Mouse (Mus musculus) E14TG2a.4 (cell line): ENCODE data around the gene Gm45234.

Experiments used
- H3K27me3 ChIP-seq: 2 replicates; pipeline ENCODE4 v1.6.1; 2014; ENCODE audit warnings: low read length, control low read depth; ENCODE audit not compliant: insufficient read depth
- H3K36me3 ChIP-seq: 2 replicates; pipeline ENCODE4 v1.6.1; 2014; ENCODE audit warnings: low read length, control low read depth; ENCODE audit not compliant: insufficient read depth
- H3K4me1 ChIP-seq: replicated peaks from 2 replicates; pipeline ENCODE4 v1.6.1; 2014; ENCODE audit warnings: low read depth, low read length, control low read depth
- H3K4me3 ChIP-seq: replicated peaks from 2 replicates; pipeline ENCODE4 v1.5.1; 2014; ENCODE audit warnings: mild to moderate bottlenecking, low read length
- H3K9me3 ChIP-seq: 2 replicates; pipeline ENCODE4 v1.6.1; 2014; ENCODE audit warnings: low read length, control low read depth
- CTCF ChIP-seq: conservative IDR thresholded peaks from 2 replicates; pipeline ENCODE4 v1.5.1; 2014; ENCODE audit warnings: low read length
- NANOG ChIP-seq: IDR thresholded peaks from 2 replicates; pipeline ENCODE4 v1.6.1; 2014; ENCODE audit warnings: borderline replicate concordance, low read length, mixed read lengths
- POU5F1 ChIP-seq: IDR thresholded peaks from 2 replicates; pipeline ENCODE4 v1.6.1; 2014; ENCODE audit warnings: low read length, borderline replicate concordance

Gene Gm45234

DNA sequence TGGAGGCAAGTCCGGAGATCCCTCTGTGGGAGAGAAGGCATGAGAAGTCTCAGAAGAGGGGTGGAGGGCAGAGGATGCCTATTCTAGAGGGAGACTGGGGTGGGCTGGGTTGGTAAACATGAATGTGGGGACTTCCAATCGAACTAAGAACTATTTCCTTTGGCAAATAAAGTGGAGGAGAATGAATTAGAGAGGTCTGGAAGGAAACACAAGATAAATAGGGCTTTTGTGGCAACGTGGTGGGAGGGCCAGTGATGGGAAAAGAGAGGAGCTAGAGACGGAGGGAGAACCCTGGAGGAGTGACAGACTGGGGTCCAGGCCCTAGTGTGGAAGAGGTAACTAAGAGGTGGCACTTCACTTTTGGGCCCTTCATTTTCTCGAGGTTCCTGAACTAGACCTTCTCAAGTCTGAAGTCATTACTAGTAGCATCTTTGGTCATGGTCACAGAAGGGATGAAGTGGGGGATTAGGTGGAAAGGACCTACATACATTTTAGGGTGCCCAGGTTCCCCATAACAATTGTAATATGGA is 1.6 kb upstream of the Gm45234 start:
- Histone ChIP-seq H3K36me3 (no peaks in the 10 kb centered on the region; the same call in 1 of the 2 replicates), H3K4me1 (peaks cover 65% of the 10 kb centered on the region), H3K4me3 (peak overlapping the region; percentile 86), H3K27me3 (peaks cover 30% of the 10 kb centered on the region), H3K9me3 (no peaks in the 10 kb centered on the region)
- no peak for TF ChIP-seq NANOG
- no peak for TF ChIP-seq CTCF
- TF ChIP-seq POU5F1, result no peak

DNA sequence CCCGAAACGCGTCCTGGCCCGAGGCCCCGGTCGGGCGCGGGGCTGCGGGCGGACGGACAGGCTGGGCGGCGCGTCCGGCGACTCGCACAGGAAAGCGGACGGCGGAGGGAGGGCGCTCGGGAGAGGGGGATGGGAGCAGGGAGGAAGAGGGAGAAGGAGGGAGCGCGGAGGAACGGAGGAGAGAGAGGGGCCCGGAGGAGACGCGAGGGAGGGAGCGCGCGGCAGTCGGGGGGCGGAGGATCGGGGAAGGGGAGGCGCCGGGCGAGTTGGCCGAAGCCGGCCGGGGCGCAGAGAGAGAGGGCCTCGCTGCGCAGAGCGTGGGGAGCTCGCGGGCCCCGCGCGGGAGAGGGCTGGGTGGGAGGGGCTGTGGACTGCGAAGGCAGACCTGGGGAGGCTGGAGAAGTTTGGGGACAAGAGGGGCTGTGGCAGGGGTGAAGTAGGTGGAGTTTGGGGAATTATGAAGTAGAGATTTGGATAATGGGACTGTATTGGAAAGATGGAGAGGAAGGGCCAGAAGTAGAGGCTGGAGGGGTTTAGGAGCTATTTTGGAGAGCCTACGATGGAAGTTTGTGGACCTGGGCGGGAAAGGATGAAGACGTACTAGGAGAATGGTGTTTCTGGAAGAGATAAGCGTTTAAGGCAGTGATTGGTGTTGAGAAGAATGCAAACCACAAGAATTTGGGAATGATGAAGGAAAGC is 980 bp upstream of the Gm45234 start:
- peaks cover 28% of the 10 kb centered on the region for H3K27me3 ChIP-seq
- H3K4me3 ChIP-seq, result peak overlapping the region; percentile 86
- H3K36me3 ChIP-seq, result no peaks in the 10 kb centered on the region; the same call in 1 of the 2 replicates
- TF ChIP-seq CTCF (no peak), NANOG (no peak)
- H3K4me1 ChIP-seq, result peaks cover 66% of the 10 kb centered on the region
- H3K9me3 ChIP-seq, result no peaks in the 10 kb centered on the region

- H3K36me3 ChIP-seq, result peaks cover under 1% of the 10 kb centered on the region; the same call in 1 of the 2 replicates
- no peaks in the 10 kb centered on the region for H3K9me3 ChIP-seq
- TF ChIP-seq NANOG (no peak), POU5F1 (no peak), CTCF (no peak)
- peak overlapping the region; percentile 86 for H3K4me3 ChIP-seq
- H3K4me1 ChIP-seq, result peaks cover 71% of the 10 kb centered on the region
- H3K27me3 ChIP-seq, result peaks cover 18% of the 10 kb centered on the region
Measured at GRCm38 (mm10) chr6:124755306-124755705, 515 bp downstream of the Gm45234 start.

DNA sequence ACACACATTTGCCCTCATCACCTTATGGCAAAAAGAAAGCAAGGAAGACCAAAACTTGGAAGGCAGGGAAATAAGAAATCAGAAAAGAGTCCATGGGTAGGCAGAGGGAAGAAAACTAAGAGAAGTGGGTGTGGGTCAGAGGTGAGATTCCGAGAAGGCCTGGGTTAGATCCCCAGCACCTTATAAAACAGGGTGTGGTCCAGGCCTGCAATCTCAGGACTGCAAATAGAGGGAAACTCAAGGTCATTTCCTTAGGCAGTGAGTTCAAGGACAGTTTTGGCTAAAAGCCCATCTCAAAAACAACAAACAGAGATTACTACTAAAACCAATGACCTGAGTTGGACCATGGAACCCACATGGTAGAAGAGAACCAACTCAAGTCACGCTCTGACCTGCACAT is 2.0 kb downstream of the Gm45234 start:
- TF ChIP-seq CTCF (no peak), NANOG (no peak), POU5F1 (no peak)
- H3K9me3 ChIP-seq, result no peaks in the 10 kb centered on the region
- H3K27me3 ChIP-seq, result peaks cover 16% of the 10 kb centered on the region
- 0 out of 2 replicates have a peak overlapping the region, but pooled peaks have one; percentile 5 for H3K4me3 ChIP-seq
- H3K4me1 ChIP-seq, result peaks cover 73% of the 10 kb centered on the region
- peaks cover 15% of the 10 kb centered on the region for H3K36me3 ChIP-seq

- H3K4me3 ChIP-seq, result no peak overlapping the region
- peaks cover 78% of the 10 kb centered on the region for H3K4me1 ChIP-seq
- TF ChIP-seq CTCF (no peak), POU5F1 (no peak), NANOG (no peak)
- H3K9me3 ChIP-seq, result no peaks in the 10 kb centered on the region
- H3K36me3 ChIP-seq, result peaks cover 29% of the 10 kb centered on the region
- H3K27me3 ChIP-seq, result peaks cover 11% of the 10 kb centered on the region
Measured at GRCm38 (mm10) chr6:124750405-124750804, 5.4 kb downstream of the Gm45234 start.

DNA sequence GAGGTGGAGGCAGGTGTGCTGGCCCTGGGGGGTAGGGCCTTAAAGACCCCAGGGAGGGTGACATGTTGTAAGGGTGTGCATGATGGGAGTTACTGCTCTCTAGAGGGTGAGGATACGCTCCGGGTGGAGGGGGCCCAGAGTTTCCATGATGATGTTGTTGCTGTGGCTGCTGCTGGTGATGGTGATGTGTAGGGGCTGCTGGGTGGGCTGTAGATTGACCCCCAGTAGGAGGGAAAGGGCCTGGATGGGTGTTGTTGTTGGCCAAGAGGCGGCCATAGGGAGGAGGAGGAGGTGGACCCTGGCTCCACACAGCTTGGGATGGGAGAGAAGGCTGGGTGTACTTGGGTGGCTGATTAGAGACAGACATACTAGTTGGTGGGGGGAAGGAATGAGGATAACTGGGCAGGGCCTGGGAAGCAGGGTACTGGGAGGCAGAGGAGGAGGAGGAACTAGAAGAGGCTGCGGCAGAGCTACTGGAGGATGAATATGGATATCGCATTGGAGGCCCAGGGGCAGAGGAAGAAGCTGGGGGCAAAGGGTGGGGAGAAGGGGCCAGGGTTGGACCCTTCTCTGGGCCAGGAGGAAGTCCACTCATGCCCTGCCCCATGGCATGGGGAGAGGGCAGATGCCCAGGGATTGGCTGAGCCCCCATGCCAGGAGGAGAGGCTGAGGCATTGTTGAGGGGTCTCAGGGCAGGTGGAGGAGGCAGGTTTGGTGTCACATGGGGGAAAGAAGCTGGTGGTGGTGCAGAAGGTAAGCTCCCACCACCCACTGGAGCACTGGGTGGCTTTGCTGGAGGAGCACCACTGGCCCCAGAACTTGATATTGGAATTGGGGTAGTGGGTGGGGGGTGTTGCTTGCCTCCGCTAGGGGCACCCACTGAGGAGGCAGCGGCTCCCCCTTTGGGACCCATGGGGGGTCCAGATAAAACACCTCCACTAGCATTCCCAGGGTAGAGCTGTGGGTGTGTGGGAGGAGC is 8.9 kb downstream of the Gm45234 start:
- peaks cover 77% of the 10 kb centered on the region for H3K4me1 ChIP-seq
- peaks cover 50% of the 10 kb centered on the region for H3K36me3 ChIP-seq
- TF ChIP-seq CTCF (no peak), POU5F1 (no peak), NANOG (no peak)
- H3K27me3 ChIP-seq, result peaks cover 11% of the 10 kb centered on the region
- peak overlapping the region; percentile 82 for H3K4me3 ChIP-seq
- H3K9me3 ChIP-seq, result no peaks in the 10 kb centered on the region

DNA sequence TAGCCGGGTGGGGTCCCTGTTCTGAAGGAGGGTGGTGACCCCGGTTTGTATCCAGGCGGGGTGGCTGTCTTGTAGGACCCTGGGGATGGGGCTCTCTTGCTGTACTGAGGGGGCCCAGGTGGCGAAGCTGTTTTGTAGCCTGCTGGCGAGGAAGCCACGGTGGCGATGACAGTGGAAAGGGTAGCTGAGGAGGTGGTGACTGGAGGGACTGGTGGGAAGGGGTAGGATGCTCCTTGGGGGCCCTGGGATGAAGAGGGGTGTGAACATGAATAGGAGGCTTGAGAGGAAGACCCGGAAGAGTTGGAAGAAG is 9.6 kb downstream of the Gm45234 start:
- no peaks in the 10 kb centered on the region for H3K9me3 ChIP-seq
- peaks cover 82% of the 10 kb centered on the region for H3K4me1 ChIP-seq
- H3K36me3 ChIP-seq, result peaks cover 50% of the 10 kb centered on the region
- H3K27me3 ChIP-seq, result peaks cover 11% of the 10 kb centered on the region
- peak overlapping the region; percentile 82 for H3K4me3 ChIP-seq
- TF ChIP-seq NANOG (no peak), POU5F1 (no peak), CTCF (no peak)
